Mouse (Mus musculus): Measurements from ENCODE around the gene Wnt5a. TPM values are rescaled to one million over a fixed set of nuclear protein-coding genes. Genes with fewer than 3 reads are reported as not detected.

The Wnt5a gene
- 0.20 and 0.24 TPM in 2 replicates for polyA plus RNA-seq (2012; rRNA removed)

GRCm38 (mm10) chr14:28504101-28505050 lies at the start of gene Wnt5a:
TSS of gene Wnt5a (plus strand) at chr14:28504750.

All from liver, embryonic 18 days (tissue).